9 mouse cellular contexts compared by ENCODE assay signal in genomic region chr17:69256441-69256840, GRCm38 (mm10).
DNase-seq lines count a peak whose midpoint lies in the region; ATAC-seq and TF ChIP-seq lines count a peak whose summit lies in the region.
"Had no signal": no experiment of that assay in that cellular context is flagged by ENCODE, and none has a peak within 500 bp of the region (broad histone marks: within the 10 kb centered on the region; RNA-seq: fewer than 3 reads in every experiment).

No protein-coding gene starts in this region.

- no peaks in the 10 kb centered on the region for H3K9me3 ChIP-seq in kidney, embryonic 15.5 days (replicated peaks)
- H3K9me3 ChIP-seq: liver, embryonic 15.5 days had no signal

- no peak overlapping the region for H3K4me3 ChIP-seq in embryonic fibroblast, embryonic 13.5 days (ENCODE audit: insufficient read depth, low read length)
- H3K4me3 ChIP-seq in kidney, embryonic 15.5 days (replicated peaks), result no peak overlapping the region
- H3K4me3 ChIP-seq: liver, embryonic 15.5 days had no signal

- H3K9ac ChIP-seq in kidney, embryonic 15.5 days, result no peak overlapping the region
- H3K9ac ChIP-seq: liver, embryonic 15.5 days had no signal

- H3K27me3 ChIP-seq in kidney, embryonic 15.5 days, result no peaks in the 10 kb centered on the region
- H3K27me3 ChIP-seq: liver, embryonic 15.5 days had no signal

- 48% methylated on average over 9 of the region's 9 CpGs for WGBS in kidney, embryonic 15.5 days

- H3K36me3 ChIP-seq in kidney, embryonic 15.5 days, result no peaks in the 10 kb centered on the region
- H3K36me3 ChIP-seq: liver, embryonic 15.5 days had no signal

- peaks cover 15% of the 10 kb centered on the region for H3K4me1 ChIP-seq in embryonic fibroblast, embryonic 13.5 days (ENCODE audit: control insufficient read depth, insufficient read depth, low read length)
- H3K4me1 ChIP-seq in kidney, embryonic 15.5 days, result no peaks in the 10 kb centered on the region
- H3K4me1 ChIP-seq: liver, embryonic 15.5 days had no signal

- ATAC-seq in kidney, embryonic 15.5 days (replicated peaks; ENCODE audit: low FRiP score), result no peak

- DNase-seq in layer of hippocampus, adult 11-12 months (ENCODE audit: low spot score), result peak; percentile 32
- DNase-seq in layer of hippocampus, adult 9-11 months, result no peak
- DNase-seq in brain, adult 2 months (ENCODE audit: low read depth, low spot score), result peak; percentile 53
- DNase-seq in lung, postnatal 36 days, result peak; percentile 21
- DNase-seq in spleen, postnatal 10 days (ENCODE audit: low spot score in 2 of 2), result no peak
- DNase-seq in urinary bladder, postnatal 4 days (ENCODE audit: low spot score in 2 of 2), result no peak

- peak; percentile 73; the same call in 1 of the 2 replicates for TF ChIP-seq CTCF in embryonic fibroblast, embryonic 13.5 days (IDR thresholded peaks at IDR 0.05; ENCODE audit: borderline replicate concordance, insufficient read depth, low read length)

- TF ChIP-seq POLR2A in embryonic fibroblast, embryonic 13.5 days (IDR thresholded peaks at IDR 0.05; ENCODE audit: low read depth, low read length), result no peak

- H3K27ac ChIP-seq in embryonic fibroblast, embryonic 13.5 days (ENCODE audit: insufficient read depth, low read length), result peak overlapping the region; percentile 30; the same call in 1 of the 2 replicates
- H3K27ac ChIP-seq in kidney, embryonic 15.5 days, result no peak overlapping the region
- H3K27ac ChIP-seq: liver, embryonic 15.5 days had no signal

- no peak overlapping the region for H3K4me2 ChIP-seq in kidney, embryonic 15.5 days
- H3K4me2 ChIP-seq: liver, embryonic 15.5 days had no signal

Comparison
In these comparisons a context has a peak if more than half of its experiments do, and no peak if none do; other contexts are left out.
1. DNase-seq: peak in layer of hippocampus, adult 11-12 months (single experiment), brain, adult 2 months (single experiment) and lung, postnatal 36 days (single experiment); none in layer of hippocampus, adult 9-11 months (single experiment), spleen, postnatal 10 days (0 of 2) and urinary bladder, postnatal 4 days (0 of 2).